Mouse (Mus musculus): ENCODE measurements at regions not wholly inside any gene's neighbourhood (a gene's known extent, or its start where the extent isn't known, plus 50 kb on each side); places are given as distances from the start of the nearest gene placed in this dataset.

GRCm38 (mm10) chr1:105177938-105178337, 178.6 kb downstream of the Rnf152 start:
- TF ChIP-seq CTCF (IDR thresholded peaks at IDR 0.05; ENCODE audit: low read depth, low read length) (no peak), POLR2A (IDR thresholded peaks at IDR 0.05; ENCODE audit: borderline replicate concordance, low read depth, low read length) (no peak)
